Mouse (Mus musculus): Measurements from ENCODE around the gene Plscr2. TPM values are rescaled to one million over a fixed set of nuclear protein-coding genes. Genes with fewer than 3 reads are reported as not detected.
"Not testable (repeated sequence)": the region's sequence is repeated elsewhere in the genome, so short reads cannot be mapped to it uniquely, and the experiment has no call there.

The Plscr2 gene
- polyA plus RNA-seq, 1 experiment from 2014 or later: not detected

GRCm38 (mm10) chr9:92292169-92292568 lies 16.8 kb downstream of the Plscr2 start:
- no peaks in the 10 kb centered on the region for H3K9me3 ChIP-seq (replicated peaks)
- no peaks in the 10 kb centered on the region for H3K27me3 ChIP-seq (ENCODE audit: low read depth, poor library complexity, severe bottlenecking)
- no peaks in the 10 kb centered on the region for H3K36me3 ChIP-seq
- 84% methylated on average over 2 of the region's 2 CpGs for WGBS
- H3K4me3 ChIP-seq: no peak overlapping the region
- H3K27ac ChIP-seq: no peak overlapping the region
- no peak for DNase-seq (ENCODE audit: low spot score)
- H3K4me1 ChIP-seq: no peaks in the 10 kb centered on the region

- Histone ChIP-seq H3K4me3 (no peak overlapping the region), H3K4me1 (no peaks in the 10 kb centered on the region), H3K9me3 (replicated peaks) (no peaks in the 10 kb centered on the region), H3K27ac (no peak overlapping the region), H3K36me3 (no peaks in the 10 kb centered on the region), H3K27me3 (ENCODE audit: low read depth, poor library complexity, severe bottlenecking) (no peaks in the 10 kb centered on the region)
- no peak for DNase-seq (ENCODE audit: low spot score)
- WGBS: 76% methylated on average over 3 of the region's 3 CpGs
Observed at GRCm38 (mm10) chr9:92292922-92293321, 17.5 kb downstream of the Plscr2 start.

GRCm38 (mm10) chr9:92293560-92294548 lies 18.5 kb downstream of the Plscr2 start:
- Histone ChIP-seq H3K27ac (no peak overlapping the region), H3K36me3 (no peaks in the 10 kb centered on the region), H3K9me3 (replicated peaks) (no peaks in the 10 kb centered on the region), H3K27me3 (ENCODE audit: low read depth, poor library complexity, severe bottlenecking) (no peaks in the 10 kb centered on the region), H3K4me3 (no peak overlapping the region), H3K4me1 (no peaks in the 10 kb centered on the region)
- no peak for DNase-seq (ENCODE audit: low spot score)
- 90% methylated on average over 2 of the region's 2 CpGs for WGBS

- 83% methylated on average over 1 of the region's 1 CpGs for WGBS
- Histone ChIP-seq H3K27me3 (ENCODE audit: low read depth, poor library complexity, severe bottlenecking) (no peaks in the 10 kb centered on the region), H3K36me3 (no peaks in the 10 kb centered on the region), H3K27ac (no peak overlapping the region), H3K4me3 (no peak overlapping the region), H3K9me3 (replicated peaks) (no peaks in the 10 kb centered on the region), H3K4me1 (no peaks in the 10 kb centered on the region)
- no peak for DNase-seq (ENCODE audit: low spot score)
Observed at GRCm38 (mm10) chr9:92298288-92298687, 22.9 kb downstream of the Plscr2 start.

GRCm38 (mm10) chr9:92301213-92301612 lies 25.8 kb downstream of the Plscr2 start:
- WGBS: 62% methylated on average over 3 of the region's 3 CpGs
- Histone ChIP-seq H3K36me3 (no peaks in the 10 kb centered on the region), H3K27me3 (ENCODE audit: low read depth, poor library complexity, severe bottlenecking) (no peaks in the 10 kb centered on the region), H3K27ac (no peak overlapping the region), H3K4me1 (no peaks in the 10 kb centered on the region), H3K4me3 (no peak overlapping the region), H3K9me3 (replicated peaks) (no peaks in the 10 kb centered on the region)
- no peak for DNase-seq (ENCODE audit: low spot score)

- Histone ChIP-seq H3K4me3 (no peak overlapping the region), H3K27ac (no peak overlapping the region), H3K36me3 (no peaks in the 10 kb centered on the region), H3K4me1 (no peaks in the 10 kb centered on the region), H3K9me3 (replicated peaks) (no peaks in the 10 kb centered on the region), H3K27me3 (ENCODE audit: low read depth, poor library complexity, severe bottlenecking) (no peaks in the 10 kb centered on the region)
- DNase-seq (ENCODE audit: low spot score): no peak
- WGBS: 80% methylated on average over 8 of the region's 8 CpGs
Observed at GRCm38 (mm10) chr9:92305075-92305474, 29.7 kb downstream of the Plscr2 start.

GRCm38 (mm10) chr9:92305620-92306220 lies 30.3 kb downstream of the Plscr2 start:
- DNase-seq (ENCODE audit: low spot score): no peak

GRCm38 (mm10) chr9:92309077-92309476 lies 33.7 kb downstream of the Plscr2 start, which contains the start of gene 1700057G04Rik:
Gene 1700057G04Rik, plus strand, starts transcription at chr9:92309377.
- DNase-seq (ENCODE audit: low spot score): no peak
- Histone ChIP-seq H3K27me3 (ENCODE audit: low read depth, poor library complexity, severe bottlenecking) (no peaks in the 10 kb centered on the region), H3K36me3 (no peaks in the 10 kb centered on the region), H3K9me3 (replicated peaks) (no peaks in the 10 kb centered on the region), H3K4me1 (no peaks in the 10 kb centered on the region), H3K27ac (no peak within 1 kb of the TSS), H3K4me3 (no peak within 1 kb of the TSS)
- 100% methylated on average over 1 of the region's 1 CpGs for WGBS

More at GRCm38 (mm10) chr9:92305620-92306220, 30.3 kb downstream of the Plscr2 start:
- Histone ChIP-seq H3K4me1 (no peaks in the 10 kb centered on the region), H3K4me3 (no peak overlapping the region), H3K27me3 (ENCODE audit: low read depth, poor library complexity, severe bottlenecking) (no peaks in the 10 kb centered on the region), H3K9me3 (replicated peaks) (no peaks in the 10 kb centered on the region), H3K36me3 (no peaks in the 10 kb centered on the region), H3K27ac (no peak overlapping the region)
- 89% methylated on average over 8 of the region's 8 CpGs for WGBS

- Histone ChIP-seq H3K27me3 (ENCODE audit: low read depth, poor library complexity, severe bottlenecking) (no peaks in the 10 kb centered on the region), H3K4me3 (no peak overlapping the region), H3K27ac (no peak overlapping the region), H3K4me1 (no peaks in the 10 kb centered on the region), H3K9me3 (replicated peaks) (no peaks in the 10 kb centered on the region), H3K36me3 (no peaks in the 10 kb centered on the region)
- DNase-seq (ENCODE audit: low spot score): no peak
- 88% methylated on average over 3 of the region's 3 CpGs for WGBS
Observed at GRCm38 (mm10) chr9:92316791-92317190, 41.4 kb downstream of the Plscr2 start.

- not testable (repeated sequence) for H3K9me3 ChIP-seq (replicated peaks); H3K36me3 ChIP-seq; H3K27me3 ChIP-seq (ENCODE audit: low read depth, poor library complexity, severe bottlenecking); H3K27ac ChIP-seq; DNase-seq (ENCODE audit: low spot score); H3K4me1 ChIP-seq; H3K4me3 ChIP-seq
- 82% methylated on average over 9 of the region's 9 CpGs for WGBS
Observed at GRCm38 (mm10) chr9:92325936-92326335, 50.5 kb downstream of the Plscr2 start.

- Histone ChIP-seq H3K36me3 (no peaks in the 10 kb centered on the region), H3K27me3 (ENCODE audit: low read depth, poor library complexity, severe bottlenecking) (no peaks in the 10 kb centered on the region), H3K9me3 (replicated peaks) (no peaks in the 10 kb centered on the region), H3K27ac (no peak overlapping the region), H3K4me1 (no peaks in the 10 kb centered on the region), H3K4me3 (no peak overlapping the region)
- WGBS: 85% methylated on average over 4 of the region's 4 CpGs
- DNase-seq (ENCODE audit: low spot score): no peak
Observed at GRCm38 (mm10) chr9:92326813-92327212, 51.4 kb downstream of the Plscr2 start.

- Histone ChIP-seq H3K36me3 (no peaks in the 10 kb centered on the region), H3K27me3 (ENCODE audit: low read depth, poor library complexity, severe bottlenecking) (no peaks in the 10 kb centered on the region), H3K4me3 (no peak overlapping the region), H3K27ac (no peak overlapping the region), H3K4me1 (no peaks in the 10 kb centered on the region), H3K9me3 (replicated peaks) (no peaks in the 10 kb centered on the region)
- 94% methylated on average over 4 of the region's 4 CpGs for WGBS
- no peak for DNase-seq (ENCODE audit: low spot score)
Observed at GRCm38 (mm10) chr9:92331383-92331782, 56.0 kb downstream of the Plscr2 start.

GRCm38 (mm10) chr9:92334845-92335244 lies 59.4 kb downstream of the Plscr2 start:
- no peak overlapping the region for H3K4me3 ChIP-seq
- H3K27me3 ChIP-seq (ENCODE audit: low read depth, poor library complexity, severe bottlenecking): no peaks in the 10 kb centered on the region
- no peaks in the 10 kb centered on the region for H3K36me3 ChIP-seq
- no peaks in the 10 kb centered on the region for H3K9me3 ChIP-seq (replicated peaks)
- no peak overlapping the region for H3K27ac ChIP-seq
- no peak for DNase-seq (ENCODE audit: low spot score)
- WGBS: 95% methylated on average over 10 of the region's 10 CpGs
- no peaks in the 10 kb centered on the region for H3K4me1 ChIP-seq

Data from limb, embryonic 10.5 days (tissue).